Mouse (Mus musculus): ENCODE data around the gene Gm39566.
A peak's percentile ranks its signal among the peaks of the same experiment; 100 is the strongest.
"Not testable (repeated sequence)": the region's sequence is repeated elsewhere in the genome, so short reads cannot be mapped to it uniquely, and the experiment has no call there.

Gm39566 gene

GRCm38 (mm10) chr11:69815155-69815554, at the start of gene Gm39566:
Gene Gm39566, minus strand, starts transcription at chr11:69815298.
- DNase-seq (ENCODE audit: low spot score): no peak

- no peak for DNase-seq (ENCODE audit: low spot score)
These were observed 49.2 kb upstream of the Gm39566 start for GRCm38 (mm10) chr11:69864138-69864860.

- DNase-seq (ENCODE audit: low spot score): not testable (repeated sequence)
These were observed 48.6 kb upstream of the Gm39566 start for GRCm38 (mm10) chr11:69863729-69864128.

- peak; percentile 1 for DNase-seq (ENCODE audit: low spot score)
These were observed 43.3 kb upstream of the Gm39566 start, which contains the start of gene Tnk1 for GRCm38 (mm10) chr11:69858113-69858998. Gene Tnk1, minus strand, starts transcription at chr11:69858730.

- no peak for DNase-seq (ENCODE audit: low spot score)
These were observed 40.2 kb upstream of the Gm39566 start for GRCm38 (mm10) chr11:69855347-69855746.

- no peak for DNase-seq (ENCODE audit: low spot score)
These were observed 39.6 kb upstream of the Gm39566 start for GRCm38 (mm10) chr11:69854680-69855079.

- DNase-seq (ENCODE audit: low spot score): peak; percentile 81
These were observed 38.9 kb upstream of the Gm39566 start for GRCm38 (mm10) chr11:69853994-69854393.

GRCm38 (mm10) chr11:69850754-69851153, 35.7 kb upstream of the Gm39566 start:
- no peak for DNase-seq (ENCODE audit: low spot score)

- DNase-seq (ENCODE audit: low spot score): no peak
These were observed 34.8 kb upstream of the Gm39566 start for GRCm38 (mm10) chr11:69849884-69850283.

GRCm38 (mm10) chr11:69849128-69849527, 34.0 kb upstream of the Gm39566 start:
- no peak for DNase-seq (ENCODE audit: low spot score)

- no peak for DNase-seq (ENCODE audit: low spot score)
These were observed 32.9 kb upstream of the Gm39566 start for GRCm38 (mm10) chr11:69848021-69848420.

GRCm38 (mm10) chr11:69846738-69847688, 31.9 kb upstream of the Gm39566 start:
- peak; percentile 39 for DNase-seq (ENCODE audit: low spot score)

GRCm38 (mm10) chr11:69846198-69846680, 31.1 kb upstream of the Gm39566 start, which contains the start of gene Plscr3:
Gene Plscr3, plus strand, starts transcription at chr11:69846376.
- DNase-seq (ENCODE audit: low spot score): peak; percentile 90

GRCm38 (mm10) chr11:69838714-69839104, 23.6 kb upstream of the Gm39566 start:
- no peak for DNase-seq (ENCODE audit: low spot score)

- DNase-seq (ENCODE audit: low spot score): peak; percentile 90
These were observed 23.0 kb upstream of the Gm39566 start, which contains the start of gene Tmem256 for GRCm38 (mm10) chr11:69837952-69838713. Gene Tmem256, plus strand, starts transcription at chr11:69838514.

GRCm38 (mm10) chr11:69837604-69837951, 22.5 kb upstream of the Gm39566 start, which contains the start of gene Nlgn2:
Gene Nlgn2, minus strand, starts transcription at chr11:69837784.
- no peak for DNase-seq (ENCODE audit: low spot score)

GRCm38 (mm10) chr11:69836703-69837576, 21.8 kb upstream of the Gm39566 start:
- DNase-seq (ENCODE audit: low spot score): no peak

- no peak for DNase-seq (ENCODE audit: low spot score)
These were observed 20.9 kb upstream of the Gm39566 start for GRCm38 (mm10) chr11:69835966-69836335.

- DNase-seq (ENCODE audit: low spot score): no peak
These were observed 20.3 kb upstream of the Gm39566 start for GRCm38 (mm10) chr11:69835326-69835965.

Measured in spleen, adult 12 weeks (tissue).